Mouse (Mus musculus) hindbrain, postnatal 0 days (tissue): ENCODE results near the gene Cmtm4. TPM values are rescaled to one million over a fixed set of nuclear protein-coding genes. Genes with fewer than 3 reads are reported as not detected.

Experiments used
- ATAC-seq: fragments of 200-750 bp; cut with Nextera tagmentation; 2 replicates; pipeline ENCODE4 v1.8.0; 2017; ENCODE audit warnings: mild to moderate bottlenecking, moderate TSS enrichment, moderate library complexity
- DNase-seq: peaks from one replicate; pipeline ENCODE4 v3.0.0-alpha.2; 2015; ENCODE audit warnings: low spot score
- H3K27ac ChIP-seq: fragments of 300-500 bp; sonication (generic); 2 replicates; pipeline ENCODE4 v1.5.1; 2014; ENCODE audit warnings: mild to moderate bottlenecking
- H3K27me3 ChIP-seq: fragments of 300-500 bp; sonication (generic); 2 replicates; pipeline ENCODE4 v1.6.1; 2014; ENCODE audit warnings: low read length, mixed read lengths; ENCODE audit not compliant: insufficient read depth
- H3K36me3 ChIP-seq: fragments of 300-500 bp; sonication (generic); 2 replicates; pipeline ENCODE4 v1.6.1; 2014; ENCODE audit warnings: low read length, mixed read lengths; ENCODE audit not compliant: insufficient read depth
- H3K4me1 ChIP-seq: fragments of 300-500 bp; sonication (generic); 2 replicates; pipeline ENCODE4 v1.6.1; 2014; ENCODE audit warnings: antibody characterized with exemption, low read length, mixed read lengths; ENCODE audit not compliant: insufficient read depth
- H3K4me2 ChIP-seq: fragments of 300-500 bp; sonication (generic); 2 replicates; pipeline ENCODE4 v1.6.1; 2014; ENCODE audit warnings: low read depth, mild to moderate bottlenecking, low read length, moderate library complexity, mixed read lengths
- H3K4me3 ChIP-seq: fragments of 300-500 bp; sonication (generic); 2 replicates; pipeline ENCODE4 v1.5.1; 2014; ENCODE audit warnings: low read length
- H3K9ac ChIP-seq: fragments of 300-500 bp; sonication (generic); replicated peaks from 2 replicates; pipeline ENCODE4 v1.6.1; 2014; ENCODE audit warnings: mild to moderate bottlenecking, low read length, moderate library complexity, mixed read lengths
- H3K9me3 ChIP-seq: fragments of 300-500 bp; sonication (generic); 2 replicates; pipeline ENCODE4 v1.6.1; 2016; ENCODE audit warnings: low read length, mixed read lengths
- CTCF ChIP-seq: IDR thresholded peaks from 2 replicates; pipeline ENCODE4 v1.5.1; 2016; ENCODE audit warnings: antibody characterized with exemption, control low read depth, low read depth
- WGBS: fragments of 180-500 bp; shearing (Covaris S2); extraction: QIAGEN DNeasy Blood & Tissue Kit; methylation state at CpG from one replicate; pipeline ENCODE4 v1.1.7; 2014; 5-methylcytosine and 5-hydroxymethylcytosine counted together
- polyA plus RNA-seq: library from polyadenylated mRNA; unstranded; fragments of >200 nt; fragmentation: Nextera tagmentation; extraction: Ambion mirVana; gene quantifications from 2 replicates; pipeline ENCODE4 v1.2.1, GENCODE M21; 2015
- total RNA-seq: library from RNA; depleted of rRNA; stranded (reverse); fragments of >200 nt; gene quantifications from 2 replicates; pipeline ENCODE4 v1.2.3, GENCODE M21; 2014

Gene Cmtm4
- total and polyA plus RNA-seq, 2 experiments from 2014 or later, result 2.7 to 38.4 TPM

GRCm38 (mm10) chr8:104353186-104353585 lies 42.4 kb downstream of the Cmtm4 start:
- TF ChIP-seq CTCF, result peak; percentile 64
- H3K36me3 ChIP-seq, result peaks cover 11% of the 10 kb centered on the region; the same call in 1 of the 2 replicates
- H3K9ac ChIP-seq, result no peak overlapping the region
- no peaks in the 10 kb centered on the region for H3K9me3 ChIP-seq
- WGBS, result 54% methylated on average over 5 of the region's 5 CpGs
- H3K27me3 ChIP-seq, result no peaks in the 10 kb centered on the region
- H3K27ac ChIP-seq, result no peak overlapping the region
- peak; percentile 40 for DNase-seq
- no peaks in the 10 kb centered on the region for H3K4me1 ChIP-seq
- H3K4me2 ChIP-seq, result no peak overlapping the region
- ATAC-seq, result peak; percentile 63; the same call in 1 of the 2 replicates
- no peak overlapping the region for H3K4me3 ChIP-seq

- Histone ChIP-seq H3K27me3 (no peaks in the 10 kb centered on the region), H3K27ac (no peak overlapping the region), H3K36me3 (peaks cover 11% of the 10 kb centered on the region; the same call in 1 of the 2 replicates), H3K9ac (no peak overlapping the region), H3K4me3 (no peak overlapping the region), H3K4me1 (no peaks in the 10 kb centered on the region), H3K9me3 (no peaks in the 10 kb centered on the region), H3K4me2 (no peak overlapping the region)
- ATAC-seq (no peak), DNase-seq (no peak)
- TF ChIP-seq CTCF, result no peak
- 87% methylated on average over 13 of the region's 13 CpGs for WGBS
Measured at GRCm38 (mm10) chr8:104350047-104350446, 45.6 kb downstream of the Cmtm4 start.

DNA sequence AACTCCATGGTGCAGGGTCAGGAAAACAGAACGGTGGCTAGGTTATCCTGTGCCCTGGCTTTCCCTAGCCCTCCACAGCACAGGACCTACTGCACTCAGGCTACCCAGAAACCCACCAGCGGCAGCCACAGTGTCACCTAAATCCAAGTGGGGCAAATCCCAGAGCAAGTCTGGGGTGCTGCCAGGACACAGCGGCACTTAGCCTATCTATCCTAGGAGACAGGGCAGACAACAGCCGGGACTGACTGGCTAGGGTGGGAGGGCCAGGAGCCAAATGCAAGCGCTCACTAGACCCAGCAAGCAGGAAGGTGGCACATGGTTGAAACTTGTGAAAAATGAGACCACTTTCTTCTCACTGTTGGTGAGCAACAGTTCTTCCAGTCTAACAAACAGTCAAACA lies 46.6 kb downstream of the Cmtm4 start:
- H3K4me3 ChIP-seq, result no peak overlapping the region
- H3K4me1 ChIP-seq, result no peaks in the 10 kb centered on the region
- peaks cover 1% of the 10 kb centered on the region; the same call in 1 of the 2 replicates for H3K36me3 ChIP-seq
- ATAC-seq (no peak), DNase-seq (no peak)
- WGBS, result 55% methylated on average over 5 of the region's 5 CpGs
- no peak overlapping the region for H3K27ac ChIP-seq
- H3K27me3 ChIP-seq, result no peaks in the 10 kb centered on the region
- H3K9ac ChIP-seq, result no peak overlapping the region
- no peak overlapping the region for H3K4me2 ChIP-seq
- no peak for TF ChIP-seq CTCF
- H3K9me3 ChIP-seq, result no peaks in the 10 kb centered on the region

DNA sequence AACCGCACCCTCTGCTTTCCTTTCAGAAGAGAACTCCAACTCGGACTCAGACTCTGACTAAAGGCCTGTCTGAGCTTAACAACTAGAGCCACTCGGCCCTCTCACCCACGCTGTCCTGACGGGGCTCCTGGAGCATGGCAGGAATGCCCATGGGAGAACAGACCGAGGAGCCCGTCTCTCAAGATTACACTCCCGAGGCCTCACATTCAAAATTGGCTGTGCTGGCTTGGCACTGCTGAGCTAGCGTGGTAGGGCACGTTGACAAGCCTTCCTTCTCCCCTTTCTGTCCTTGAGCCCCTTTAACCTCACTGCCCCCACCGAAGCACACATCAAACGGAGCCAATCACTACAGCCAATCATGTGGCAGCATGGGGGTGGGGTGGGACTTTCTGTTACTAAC lies 48.9 kb downstream of the Cmtm4 start:
- H3K4me1 ChIP-seq, result no peaks in the 10 kb centered on the region
- H3K36me3 ChIP-seq, result no peaks in the 10 kb centered on the region; the same call in 1 of the 2 replicates
- WGBS, result 48% methylated on average over 12 of the region's 12 CpGs
- H3K4me2 ChIP-seq, result no peak overlapping the region
- ATAC-seq (no peak), DNase-seq (no peak)
- no peak overlapping the region for H3K27ac ChIP-seq
- TF ChIP-seq CTCF, result no peak
- no peaks in the 10 kb centered on the region for H3K9me3 ChIP-seq
- H3K9ac ChIP-seq, result no peak overlapping the region
- H3K27me3 ChIP-seq, result no peaks in the 10 kb centered on the region
- no peak overlapping the region for H3K4me3 ChIP-seq

DNA sequence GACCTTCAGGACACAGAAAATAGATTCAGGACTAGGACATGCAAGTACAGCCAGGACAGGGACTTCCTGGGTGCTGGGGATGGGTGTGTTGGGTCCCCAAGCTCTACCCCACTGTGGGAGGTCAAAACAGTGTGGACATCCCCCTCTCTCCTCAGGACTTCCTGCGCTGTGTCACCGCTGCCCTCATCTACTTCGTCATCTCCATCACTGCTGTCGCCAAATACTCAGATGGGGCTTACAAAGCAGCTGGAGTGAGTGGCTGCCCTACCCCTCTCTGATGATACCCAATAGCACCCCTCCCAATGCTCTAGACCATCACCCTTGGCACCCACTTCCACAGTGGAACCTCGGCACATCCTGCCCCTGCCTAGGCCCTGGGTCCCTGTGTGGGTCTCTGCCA lies 51.0 kb downstream of the Cmtm4 start:
- Histone ChIP-seq H3K4me2 (no peak overlapping the region), H3K9ac (no peak overlapping the region), H3K27ac (no peak overlapping the region), H3K27me3 (no peaks in the 10 kb centered on the region), H3K4me1 (no peaks in the 10 kb centered on the region), H3K9me3 (no peaks in the 10 kb centered on the region), H3K4me3 (no peak overlapping the region), H3K36me3 (no peaks in the 10 kb centered on the region; the same call in 1 of the 2 replicates)
- WGBS, result 95% methylated on average over 5 of the region's 5 CpGs
- ATAC-seq, result no peak
- DNase-seq, result no peak
- TF ChIP-seq CTCF, result no peak

DNA sequence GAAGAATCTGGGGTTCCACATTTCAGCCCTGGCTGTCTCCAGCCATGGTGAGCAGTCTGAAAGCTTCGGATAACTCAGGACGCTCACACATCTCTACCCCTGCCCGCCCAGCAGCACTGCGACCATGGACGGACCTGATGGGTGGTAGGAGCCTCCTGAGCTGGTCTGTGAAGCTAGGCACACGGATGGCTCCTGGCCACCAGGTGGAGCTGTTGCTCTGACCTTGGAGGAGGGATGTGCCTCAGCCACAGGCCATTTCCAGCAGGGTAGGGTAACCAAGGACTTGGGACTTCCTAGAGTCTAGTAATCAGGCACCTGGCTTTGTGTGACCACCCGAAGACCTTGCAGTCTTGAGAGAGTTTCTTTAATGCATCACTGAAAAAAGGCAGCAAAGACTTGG lies 51.6 kb downstream of the Cmtm4 start:
- WGBS, result 20% methylated on average over 7 of the region's 7 CpGs
- no peaks in the 10 kb centered on the region; the same call in 1 of the 2 replicates for H3K36me3 ChIP-seq
- ATAC-seq (peak; percentile 57), DNase-seq (peak; percentile 92)
- no peak overlapping the region for H3K4me3 ChIP-seq
- no peaks in the 10 kb centered on the region for H3K4me1 ChIP-seq
- no peaks in the 10 kb centered on the region for H3K9me3 ChIP-seq
- TF ChIP-seq CTCF, result peak; percentile 98
- H3K4me2 ChIP-seq, result no peak overlapping the region
- no peak overlapping the region for H3K27ac ChIP-seq
- H3K9ac ChIP-seq, result no peak overlapping the region
- no peaks in the 10 kb centered on the region for H3K27me3 ChIP-seq

DNA sequence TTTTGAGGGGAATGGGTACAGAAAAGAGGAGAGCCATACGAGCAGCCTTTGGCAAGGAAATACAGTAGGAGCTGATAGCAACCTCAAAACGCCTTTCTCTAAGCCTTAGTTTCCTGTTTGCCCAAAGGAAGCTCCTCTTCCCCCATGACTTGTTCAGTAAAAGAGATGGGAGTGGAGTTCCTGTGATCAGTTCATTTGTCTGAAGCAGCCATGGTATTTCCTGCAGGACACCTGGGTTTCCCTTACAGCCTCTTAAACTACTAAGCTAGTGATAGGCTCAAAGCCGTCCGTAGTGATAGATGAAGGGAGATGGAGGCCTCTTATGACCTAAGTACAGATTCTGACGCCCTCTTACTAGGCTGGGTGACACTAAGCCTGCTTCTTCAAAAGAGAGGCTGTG lies 53.2 kb downstream of the Cmtm4 start:
- H3K36me3 ChIP-seq, result no peaks in the 10 kb centered on the region; the same call in 1 of the 2 replicates
- no peak overlapping the region for H3K9ac ChIP-seq
- no peak overlapping the region for H3K4me3 ChIP-seq
- DNase-seq, result no peak
- H3K27me3 ChIP-seq, result no peaks in the 10 kb centered on the region
- no peak overlapping the region for H3K4me2 ChIP-seq
- no peak for TF ChIP-seq CTCF
- no peak overlapping the region for H3K27ac ChIP-seq
- no peaks in the 10 kb centered on the region for H3K9me3 ChIP-seq
- ATAC-seq, result no peak
- 88% methylated on average over 5 of the region's 5 CpGs for WGBS
- no peaks in the 10 kb centered on the region for H3K4me1 ChIP-seq
